Mouse (Mus musculus) B cell, adult 62 days (primary cell): ENCODE results near the gene Lemd2. TPM values are rescaled to one million over a fixed set of nuclear protein-coding genes. Genes with fewer than 3 reads are reported as not detected.

Experiments
- total RNA-seq: library from RNA; stranded (reverse); gene quantifications from 4 replicates; pipeline ENCODE4 v1.2.4, GENCODE M21; 2023

Gene Lemd2
- 74.2 to 84.6 TPM (median 78.4 TPM) in 4 replicates for total RNA-seq

DNA sequence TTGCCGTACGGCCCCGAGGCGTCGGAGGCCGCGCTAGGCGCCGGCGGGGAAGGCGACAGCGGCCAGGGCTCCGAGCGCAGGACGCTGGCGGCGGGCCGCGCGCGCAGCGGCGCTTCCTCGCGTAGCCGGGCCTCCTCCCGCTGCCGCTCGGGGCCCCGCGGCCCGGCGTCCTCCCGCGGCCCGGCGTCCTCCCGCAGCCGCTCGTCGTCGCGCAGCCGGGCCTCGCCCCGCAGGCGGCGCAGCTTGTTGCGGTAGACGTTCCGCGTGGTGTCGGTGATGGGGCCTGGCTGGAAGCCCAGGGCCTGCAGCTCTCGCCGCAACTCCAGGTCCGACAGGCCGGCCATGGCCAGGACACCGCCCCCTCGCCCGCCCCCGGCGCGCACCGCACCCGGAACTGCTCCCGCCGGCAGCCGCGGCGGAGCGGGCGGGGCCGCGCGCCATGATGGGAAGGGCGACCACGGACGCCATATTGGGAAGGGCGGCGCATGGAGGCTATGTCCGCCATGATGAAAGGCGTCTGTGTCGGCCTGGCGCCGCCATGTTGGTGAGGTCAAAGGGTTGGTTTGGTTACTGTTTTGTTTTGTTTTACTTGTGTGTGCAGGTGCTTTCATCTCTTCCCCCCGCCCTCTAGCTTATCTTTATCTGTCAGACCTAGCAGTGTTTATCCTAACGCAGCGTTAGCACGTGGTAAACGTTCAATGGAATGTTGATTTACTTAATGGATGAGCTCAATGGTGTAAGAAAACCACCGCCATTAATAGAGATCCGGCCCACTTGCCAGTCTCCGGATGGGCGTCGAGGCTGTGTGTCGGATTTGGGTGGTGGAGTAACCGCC lies at the start of gene Lemd2:
Gene Lemd2, minus strand, starts transcription at position 395 of the 835 bp plus-strand sequence.

DNA sequence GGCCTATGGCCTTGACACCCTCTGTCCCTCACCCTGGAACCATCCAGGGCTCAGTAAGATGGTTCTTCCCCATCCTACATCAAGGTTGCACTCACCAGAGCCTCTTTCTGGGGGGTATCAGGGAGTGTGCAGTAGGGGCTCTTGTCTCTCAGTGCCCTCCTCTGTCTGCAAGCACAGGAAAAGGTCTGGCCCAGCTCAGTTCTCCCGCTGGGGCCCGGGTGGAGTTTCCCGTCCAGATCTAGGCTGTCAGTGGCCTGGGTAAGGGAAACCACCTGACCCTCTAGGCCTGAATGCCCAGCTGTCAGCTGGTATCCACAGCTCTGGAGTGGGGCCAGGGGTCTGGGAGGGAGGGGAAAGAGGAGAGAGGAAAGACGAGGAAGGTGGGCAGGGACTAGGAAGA lies 36.7 kb downstream of the Lemd2 start, which contains the start of gene Ip6k3:
Gene Ip6k3, minus strand, starts transcription at position 251 of the 400 bp plus-strand sequence.

Other genes starting within 250 kb of the Lemd2 start
- gene Zbtb9, start 231.3 kb downstream of the Lemd2 start, total RNA-seq: 17.3 to 20.1 TPM (median 19.1 TPM) in 4 replicates
- 34.5 to 42.9 TPM (median 37.8 TPM) in 4 replicates for gene Bak1, start 175.5 kb downstream of the Lemd2 start, total RNA-seq
- 183 to 197 TPM (median 194 TPM) in 4 replicates for gene Itpr3, start 147.2 kb downstream of the Lemd2 start, total RNA-seq
- gene Uqcc2, start 70.6 kb downstream of the Lemd2 start, total RNA-seq: 42.1 to 53.9 TPM (median 47.5 TPM) in 4 replicates
- not detected in 4 replicates for gene Ip6k3, start 36.7 kb downstream of the Lemd2 start, total RNA-seq